Mouse (Mus musculus) megakaryocyte, embryonic 14.5 days (primary cell): ENCODE results near the gene Sftpa1.

Source experiments
- FLI1 ChIP-seq: IDR thresholded peaks from 2 replicates; pipeline ENCODE4 v1.6.1; 2012; ENCODE audit warnings: low read length, inconsistent platforms, mixed read lengths
- GATA1 ChIP-seq: IDR thresholded peaks from 3 replicates; pipeline ENCODE4 v1.6.1; 2012; ENCODE audit warnings: mixed read lengths, low read length, inconsistent platforms, borderline replicate concordance

GRCm38 (mm10) chr14:41102269-41102668 is 29.3 kb upstream of the Sftpa1 start:
- no peak for TF ChIP-seq GATA1
- no peak for TF ChIP-seq FLI1
